Mouse (Mus musculus) hindbrain, embryonic 16.5 days (tissue): ENCODE measurements around the gene Diablo. TPM values are rescaled to one million over a fixed set of nuclear protein-coding genes. Genes with fewer than 3 reads are reported as not detected.

Source experiments
- ATAC-seq: fragments of 200-750 bp; cut with Nextera tagmentation; 2 replicates; pipeline ENCODE4 v1.8.0; 2017; ENCODE audit warnings: moderate TSS enrichment, moderate library complexity
- H3K27ac ChIP-seq: fragments of 300-500 bp; sonication (generic); 2 replicates; pipeline ENCODE4 v1.5.1; 2014; ENCODE audit warnings: low read depth, mild to moderate bottlenecking, control low read depth, low read length, moderate library complexity
- H3K27me3 ChIP-seq: fragments of 300-500 bp; sonication (generic); replicated peaks from 2 replicates; pipeline ENCODE4 v1.6.1; 2014; ENCODE audit warnings: low read length; ENCODE audit not compliant: control insufficient read depth, insufficient read depth
- H3K36me3 ChIP-seq: fragments of 300-500 bp; sonication (generic); 2 replicates; pipeline ENCODE4 v1.6.1; 2014; ENCODE audit warnings: mild to moderate bottlenecking, low read length, moderate library complexity, mixed read lengths; ENCODE audit not compliant: control insufficient read depth, insufficient read depth
- H3K4me1 ChIP-seq: fragments of 300-500 bp; sonication (generic); 2 replicates; pipeline ENCODE4 v1.6.1; 2014; ENCODE audit warnings: low read depth, low read length; ENCODE audit not compliant: control insufficient read depth, insufficient read depth
- H3K4me2 ChIP-seq: fragments of 300-500 bp; sonication (generic); 2 replicates; pipeline ENCODE4 v1.6.1; 2014; ENCODE audit warnings: mild to moderate bottlenecking, low read length, control low read depth, moderate library complexity
- H3K4me3 ChIP-seq: fragments of 300-500 bp; sonication (generic); 2 replicates; pipeline ENCODE4 v1.5.1; 2014; ENCODE audit warnings: mild to moderate bottlenecking, low read length, control low read depth, moderate library complexity
- H3K9ac ChIP-seq: fragments of 300-500 bp; sonication (generic); 2 replicates; pipeline ENCODE4 v1.6.1; 2014; ENCODE audit warnings: low read depth, mild to moderate bottlenecking, control low read depth, low read length, moderate library complexity
- H3K9me3 ChIP-seq: fragments of 300-500 bp; sonication (generic); 2 replicates; pipeline ENCODE4 v1.6.1; 2014; ENCODE audit warnings: mild to moderate bottlenecking, low read length, moderate library complexity; ENCODE audit not compliant: control insufficient read depth
- WGBS: fragments of 180-500 bp; shearing (Covaris S2); extraction: QIAGEN DNeasy Blood & Tissue Kit; methylation state at CpG from one replicate; pipeline ENCODE4 v1.1.7; 2014; 5-methylcytosine and 5-hydroxymethylcytosine counted together
- polyA plus RNA-seq: library from polyadenylated mRNA; unstranded; fragments of >200 nt; fragmentation: Nextera tagmentation; extraction: Ambion mirVana; gene quantifications from 2 replicates; pipeline ENCODE4 v1.2.1, GENCODE M21; 2015

Gene Diablo
- polyA plus RNA-seq = 105 and 107 TPM in 2 replicates

GRCm38 (mm10) chr5:123523692-123524392 lies at the start of gene Diablo:
TSS of gene Diablo (minus strand) at chr5:123524176.
- Histone ChIP-seq H3K27me3 (no peaks in the 10 kb centered on the region), H3K27ac (peak within 1 kb of the TSS; percentile 73), H3K36me3 (no peaks in the 10 kb centered on the region), H3K9me3 (no peaks in the 10 kb centered on the region), H3K4me2 (peak within 1 kb of the TSS; percentile 95), H3K4me3 (peak within 1 kb of the TSS; percentile 87), H3K4me1 (peaks cover 15% of the 10 kb centered on the region), H3K9ac (peak within 1 kb of the TSS; percentile 81)
- ATAC-seq = peak; percentile 98
- under 1% methylated on average over 65 of the region's 82 CpGs for WGBS

GRCm38 (mm10) chr5:123573362-123573761 lies 49.4 kb upstream of the Diablo start:
- Histone ChIP-seq H3K36me3 (peaks cover 17% of the 10 kb centered on the region), H3K27ac (no peak overlapping the region), H3K27me3 (no peaks in the 10 kb centered on the region), H3K4me1 (peaks cover 8% of the 10 kb centered on the region), H3K4me2 (peak overlapping the region; percentile 53), H3K9me3 (no peaks in the 10 kb centered on the region), H3K4me3 (peak overlapping the region; percentile 70), H3K9ac (no peak overlapping the region)
- WGBS = 63% methylated on average over 8 of the region's 8 CpGs
- no peak; the same call in 1 of the 2 replicates for ATAC-seq

- no peaks in the 10 kb centered on the region for H3K27me3 ChIP-seq
- whole genome bisulfite sequencing = under 1% methylated on average over 54 of the region's 54 CpGs
- peak within 1 kb of the TSS; percentile 70 for H3K4me3 ChIP-seq
- peaks cover 8% of the 10 kb centered on the region for H3K4me1 ChIP-seq
- peak within 1 kb of the TSS; percentile 90 for H3K4me2 ChIP-seq
- peaks cover 14% of the 10 kb centered on the region for H3K36me3 ChIP-seq
- H3K27ac ChIP-seq = peak within 1 kb of the TSS; percentile 88
- peak; percentile 95 for ATAC-seq
- H3K9ac ChIP-seq = peak within 1 kb of the TSS; percentile 77
- no peaks in the 10 kb centered on the region for H3K9me3 ChIP-seq
Observed at GRCm38 (mm10) chr5:123572357-123573186, 48.6 kb upstream of the Diablo start, which contains the start of gene Vps33a. TSS of gene Vps33a (minus strand) at chr5:123573038.

- H3K27ac ChIP-seq = no peak overlapping the region
- H3K4me3 ChIP-seq = no peak overlapping the region
- no peaks in the 10 kb centered on the region for H3K4me1 ChIP-seq
- H3K36me3 ChIP-seq = peaks cover 51% of the 10 kb centered on the region
- H3K27me3 ChIP-seq = no peaks in the 10 kb centered on the region
- no peak overlapping the region for H3K9ac ChIP-seq
- 95% methylated on average over 11 of the region's 11 CpGs for WGBS
- ATAC-seq = no peak
- H3K4me2 ChIP-seq = no peak overlapping the region
- H3K9me3 ChIP-seq = no peaks in the 10 kb centered on the region
Observed at GRCm38 (mm10) chr5:123561128-123561527, 37.2 kb upstream of the Diablo start.

GRCm38 (mm10) chr5:123559588-123559987 lies 35.6 kb upstream of the Diablo start:
- H3K36me3 ChIP-seq = peaks cover 49% of the 10 kb centered on the region

GRCm38 (mm10) chr5:123556451-123556850 lies 32.5 kb upstream of the Diablo start:
- H3K4me1 ChIP-seq = no peaks in the 10 kb centered on the region
- no peak overlapping the region for H3K9ac ChIP-seq
- peaks cover 32% of the 10 kb centered on the region for H3K36me3 ChIP-seq
- ATAC-seq = no peak
- H3K9me3 ChIP-seq = no peaks in the 10 kb centered on the region
- H3K4me3 ChIP-seq = no peak overlapping the region
- WGBS = 68% methylated on average over 2 of the region's 2 CpGs
- H3K27ac ChIP-seq = peak overlapping the region; percentile 23; the same call in 1 of the 2 replicates
- H3K27me3 ChIP-seq = no peaks in the 10 kb centered on the region
- no peak overlapping the region for H3K4me2 ChIP-seq

More at GRCm38 (mm10) chr5:123559588-123559987, 35.6 kb upstream of the Diablo start:
- Histone ChIP-seq H3K9ac (no peak overlapping the region), H3K27me3 (no peaks in the 10 kb centered on the region), H3K4me3 (no peak overlapping the region), H3K9me3 (no peaks in the 10 kb centered on the region), H3K4me1 (no peaks in the 10 kb centered on the region), H3K4me2 (no peak overlapping the region), H3K27ac (no peak overlapping the region)
- WGBS = 95% methylated on average over 8 of the region's 8 CpGs
- no peak for ATAC-seq

GRCm38 (mm10) chr5:123555693-123556092 lies 31.7 kb upstream of the Diablo start:
- ATAC-seq = no peak
- no peak overlapping the region for H3K4me3 ChIP-seq
- no peak overlapping the region for H3K27ac ChIP-seq
- H3K9me3 ChIP-seq = no peaks in the 10 kb centered on the region
- H3K27me3 ChIP-seq = no peaks in the 10 kb centered on the region
- no peak overlapping the region for H3K9ac ChIP-seq
- peaks cover 30% of the 10 kb centered on the region for H3K36me3 ChIP-seq
- no peaks in the 10 kb centered on the region for H3K4me1 ChIP-seq
- WGBS = 90% methylated on average over 7 of the region's 7 CpGs
- no peak overlapping the region for H3K4me2 ChIP-seq

- no peak for ATAC-seq
- no peaks in the 10 kb centered on the region for H3K4me1 ChIP-seq
- no peak overlapping the region for H3K4me2 ChIP-seq
- no peaks in the 10 kb centered on the region for H3K27me3 ChIP-seq
- no peak overlapping the region for H3K9ac ChIP-seq
- H3K36me3 ChIP-seq = peaks cover 58% of the 10 kb centered on the region
- H3K27ac ChIP-seq = no peak overlapping the region
- 98% methylated on average over 10 of the region's 10 CpGs for WGBS
- H3K4me3 ChIP-seq = no peak overlapping the region
- H3K9me3 ChIP-seq = no peaks in the 10 kb centered on the region
Observed at GRCm38 (mm10) chr5:123533801-123534200, 9.8 kb upstream of the Diablo start.

GRCm38 (mm10) chr5:123530056-123530455 lies 6.1 kb upstream of the Diablo start:
- no peaks in the 10 kb centered on the region for H3K9me3 ChIP-seq
- H3K4me1 ChIP-seq = no peaks in the 10 kb centered on the region

More at GRCm38 (mm10) chr5:123530056-123530455, 6.1 kb upstream of the Diablo start:
- WGBS = 88% methylated on average over 8 of the region's 8 CpGs
- no peak overlapping the region for H3K9ac ChIP-seq
- H3K4me2 ChIP-seq = no peak overlapping the region
- peaks cover 45% of the 10 kb centered on the region for H3K36me3 ChIP-seq
- no peak for ATAC-seq
- H3K4me3 ChIP-seq = no peak overlapping the region
- H3K27ac ChIP-seq = no peak overlapping the region
- no peaks in the 10 kb centered on the region for H3K27me3 ChIP-seq
